Mouse (Mus musculus) right cerebral cortex, postnatal 36 days (tissue): ENCODE results near the gene Hhipl2.
"Not testable (repeated sequence)": the region's sequence is repeated elsewhere in the genome, so short reads cannot be mapped to it uniquely, and the experiment has no call there.

ENCODE experiments used
- DNase-seq, 2 experiments: peaks; one replicate each; pipeline ENCODE4 v3.0.0; 2022; ENCODE audit warnings: low spot score in 2 of 2, mixed read lengths in 1 of 2

Gene Hhipl2

DNA sequence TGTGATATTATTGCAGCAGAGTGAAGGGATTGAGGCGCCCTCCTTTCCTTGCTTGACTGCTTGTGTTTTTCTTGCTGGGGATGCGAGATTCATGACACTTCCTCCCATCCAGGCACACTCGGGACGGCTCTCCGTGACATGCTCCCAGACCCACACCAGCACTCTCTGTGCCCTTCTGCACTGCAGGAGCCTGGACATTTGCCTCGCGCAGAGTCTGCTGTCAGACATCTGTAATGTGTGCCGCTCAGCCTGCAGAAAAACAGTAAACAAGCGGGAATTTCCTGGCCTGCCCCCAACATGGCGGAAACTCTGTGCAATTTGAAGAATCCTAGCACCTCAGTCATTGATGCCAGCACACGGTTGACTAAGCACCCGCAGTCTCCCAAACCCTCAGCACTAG is at the start of gene Hhipl2:
Hhipl2 (plus strand) TSS at position 343 of the 400 bp plus-strand sequence.
- no peak for DNase-seq

DNA sequence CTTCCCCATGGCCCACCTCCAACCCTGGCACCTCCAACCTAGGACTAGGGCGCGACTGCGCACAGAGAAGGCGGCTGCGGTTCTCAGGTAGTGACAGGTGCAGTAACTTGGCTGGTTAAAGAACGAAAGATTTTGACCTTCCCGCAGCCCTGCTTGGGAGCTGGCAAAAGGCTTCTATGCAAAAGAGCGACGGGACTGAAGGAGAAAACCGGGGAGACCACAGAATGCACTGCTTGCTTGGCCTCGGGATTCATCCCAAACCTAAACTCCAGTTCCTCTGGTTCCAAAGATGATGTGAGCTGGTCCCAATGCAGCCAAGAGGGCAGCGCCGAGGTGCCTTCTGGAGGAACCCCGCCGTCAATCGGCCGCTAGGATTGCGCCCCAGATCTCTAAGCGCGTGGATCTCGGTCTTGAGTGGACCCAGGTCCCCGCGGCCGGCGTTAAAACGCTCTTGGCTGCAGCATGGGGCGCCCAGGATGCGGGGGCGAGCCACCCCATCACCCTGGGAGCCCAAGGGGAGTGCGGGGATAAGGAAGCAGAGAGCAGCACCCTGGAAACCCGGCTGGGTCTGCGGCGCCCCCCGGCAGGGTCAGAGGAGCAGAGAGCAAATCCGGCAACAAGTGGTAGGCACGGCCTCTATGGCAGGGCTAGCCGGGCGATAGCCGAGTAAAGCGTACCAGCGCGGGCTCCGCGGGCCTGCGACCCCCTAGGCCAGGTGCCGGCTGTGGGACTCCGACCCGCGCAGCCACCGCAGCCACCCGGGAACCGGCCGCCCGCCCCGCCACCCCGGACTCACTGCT is 49.2 kb upstream of the Hhipl2 start:
- DNase-seq, result peak; percentile 24 to 28

DNA sequence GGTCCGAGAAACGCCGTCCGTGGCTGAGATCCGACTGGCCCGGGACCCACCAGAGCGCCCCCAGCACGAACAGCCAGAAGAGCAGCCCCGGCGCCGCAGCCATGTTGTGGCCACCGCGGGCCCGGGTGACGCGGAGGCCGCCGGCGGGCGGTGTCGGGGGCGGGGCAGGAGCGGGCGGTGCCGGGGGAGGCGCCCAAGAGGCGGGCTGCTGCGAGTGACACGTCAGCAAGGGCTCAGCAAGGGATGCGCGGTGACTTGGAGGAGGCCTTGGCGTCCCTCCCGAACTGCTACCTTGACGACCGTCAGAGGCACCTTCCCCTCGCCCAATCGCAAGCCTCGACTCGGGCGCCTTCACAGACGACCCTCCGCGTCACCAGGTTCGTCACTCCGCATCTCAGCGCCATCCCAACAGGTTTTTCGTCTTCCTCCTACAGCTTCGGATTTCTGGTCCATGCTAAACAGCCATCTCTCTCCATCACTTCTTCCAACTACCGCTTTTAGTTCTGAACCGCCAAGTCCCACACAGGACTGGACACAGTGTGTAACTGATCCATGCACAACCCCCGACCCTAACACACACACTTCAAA is 48.5 kb upstream of the Hhipl2 start, which contains the start of gene Mia3:
Mia3 (minus strand) TSS at position 127 of the 588 bp plus-strand sequence.
- peak; percentile 98 for DNase-seq

DNA sequence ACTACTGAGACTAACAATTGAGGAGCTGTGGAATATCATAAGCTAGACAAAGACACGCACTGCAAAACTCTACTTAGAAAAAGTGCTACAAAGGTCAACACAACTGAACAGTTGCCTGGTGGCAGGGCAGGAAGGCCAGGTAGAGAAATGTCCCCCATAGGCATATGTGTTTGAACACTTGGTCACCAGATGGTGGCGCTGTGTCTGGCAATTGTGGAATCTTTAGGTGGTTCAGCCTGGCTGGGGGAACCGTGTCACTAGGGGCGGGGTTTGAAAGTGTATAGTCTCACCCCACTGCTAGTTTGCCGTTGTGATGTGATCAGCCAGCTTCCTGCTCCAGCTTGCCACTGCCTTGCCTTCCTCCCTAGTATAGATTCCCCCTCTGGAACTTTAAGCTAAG is 43.3 kb upstream of the Hhipl2 start:
- DNase-seq, result no peak

DNA sequence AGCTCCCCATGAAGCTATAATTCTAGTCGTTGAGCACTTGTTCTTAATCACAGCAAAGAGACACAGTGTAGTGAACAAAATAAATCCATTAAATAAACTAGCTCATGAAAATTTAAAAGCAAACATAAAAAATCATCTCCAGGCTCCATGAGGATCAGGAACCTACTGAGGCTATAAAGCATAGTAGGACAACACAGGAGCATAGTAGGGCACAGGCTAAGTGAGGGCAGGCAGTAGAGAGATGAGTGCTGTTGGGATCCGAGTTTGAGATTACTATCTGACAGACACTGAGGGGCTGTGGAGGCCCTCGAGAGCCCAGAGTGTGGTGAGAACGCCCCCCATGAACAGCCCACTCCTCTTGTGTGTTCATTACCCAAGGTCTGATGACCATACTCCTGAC is 41.0 kb upstream of the Hhipl2 start:
- no peak for DNase-seq

DNA sequence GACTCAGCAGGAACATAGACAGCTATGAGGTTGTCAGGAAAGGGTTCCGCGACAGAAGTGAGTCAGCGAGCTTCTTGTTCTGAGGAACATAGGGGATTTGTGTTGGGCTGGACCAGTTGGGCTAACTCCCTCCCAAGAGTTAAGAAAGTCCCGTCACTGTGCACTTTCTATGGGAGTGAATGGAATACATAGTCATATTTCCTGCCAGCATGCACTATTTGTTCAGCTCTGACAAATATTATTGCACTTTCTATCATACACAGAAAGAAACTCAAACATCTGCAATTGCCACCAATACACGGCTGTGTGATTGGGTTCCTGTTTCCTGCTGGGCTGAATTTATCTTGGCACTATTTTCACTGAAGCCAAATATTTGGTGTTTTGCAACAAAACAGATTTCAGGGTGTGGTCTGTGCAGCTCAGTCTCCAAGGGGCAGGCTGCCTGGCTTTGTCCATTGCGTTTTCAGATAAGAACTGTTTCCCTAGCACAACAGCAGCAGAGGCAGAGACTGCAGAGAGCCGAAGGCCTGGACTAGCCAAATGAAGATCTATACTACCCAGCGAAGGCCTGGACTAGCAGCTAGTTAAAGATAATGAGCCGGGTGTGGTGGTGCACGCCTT is 39.6 kb upstream of the Hhipl2 start:
- DNase-seq, result no peak

DNA sequence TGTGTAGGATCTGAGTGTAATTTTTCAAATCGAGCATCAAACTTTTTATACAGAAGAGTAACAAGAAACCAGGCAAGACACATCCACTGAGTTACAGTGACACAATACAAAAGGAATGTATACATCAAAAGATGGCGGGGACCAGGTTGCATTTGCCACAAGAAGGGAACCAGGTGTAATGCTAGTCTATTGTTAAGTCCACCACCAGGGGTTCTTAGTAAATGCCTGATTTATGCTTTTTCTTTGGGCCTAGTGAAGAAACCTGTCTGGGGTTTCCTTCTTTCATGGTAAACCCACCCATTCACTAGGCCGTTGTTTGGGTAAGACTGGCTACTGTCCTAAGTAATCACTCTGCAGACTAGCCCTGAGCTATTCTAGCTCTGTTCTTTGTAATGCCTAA is 38.6 kb upstream of the Hhipl2 start:
- DNase-seq, result not testable (repeated sequence)

DNA sequence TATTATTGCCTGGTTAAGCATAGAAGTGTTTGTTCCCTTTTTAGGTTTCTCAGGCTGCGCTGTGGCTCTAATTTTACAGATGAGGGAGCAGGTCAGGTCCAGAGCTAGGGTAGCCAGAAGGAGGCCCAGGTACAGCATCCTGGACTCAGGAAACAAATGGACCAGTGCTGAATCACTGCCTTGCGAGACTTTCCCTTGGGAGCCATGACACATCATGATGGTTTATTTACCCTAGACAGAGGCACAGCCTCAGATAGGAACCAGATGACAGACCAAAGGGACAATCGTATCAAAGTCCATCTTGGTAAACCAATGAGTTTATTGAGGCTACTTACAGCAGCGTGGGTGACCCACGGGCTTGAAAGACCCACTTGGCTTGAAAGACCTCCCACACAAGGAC is 36.2 kb upstream of the Hhipl2 start:
- no peak for DNase-seq

DNA sequence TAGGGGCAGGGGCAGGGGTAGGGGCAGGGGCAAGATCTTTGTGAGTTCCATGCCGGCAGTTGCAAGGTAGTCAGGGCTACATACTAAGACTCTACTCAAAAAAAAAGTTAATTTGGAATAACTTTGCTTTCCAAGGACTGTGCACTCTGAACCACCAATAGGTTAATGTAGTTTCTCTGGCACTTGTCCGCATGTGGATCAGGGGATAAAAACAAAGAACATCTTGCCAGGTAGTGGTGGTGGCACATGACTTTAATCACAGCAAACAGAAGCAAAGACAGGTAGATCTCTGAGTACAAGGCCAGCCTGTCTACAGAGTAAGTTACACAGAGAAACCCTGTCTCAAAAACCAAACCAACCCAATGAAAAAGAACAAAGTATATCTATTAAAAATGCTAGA is 35.4 kb upstream of the Hhipl2 start:
- DNase-seq, result no peak

DNA sequence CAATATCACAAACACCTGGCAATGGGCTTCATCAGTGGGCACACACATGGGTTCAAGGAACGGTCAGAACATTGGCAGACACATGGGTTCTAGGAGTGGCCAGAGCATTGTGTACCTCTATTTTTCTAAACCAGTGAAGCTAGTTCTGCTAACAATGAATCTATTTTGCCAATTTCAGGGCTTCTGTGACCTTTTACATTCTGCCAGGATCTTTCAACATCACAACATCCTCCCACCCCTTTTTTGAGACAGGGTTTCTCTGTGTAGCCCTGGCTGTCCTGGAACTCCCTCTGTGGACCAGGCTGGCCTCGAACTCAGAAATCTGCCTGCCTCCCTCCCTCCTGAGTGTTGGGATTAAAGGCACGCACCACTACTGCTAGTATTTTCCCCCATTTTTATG is 30.6 kb upstream of the Hhipl2 start:
- not testable (repeated sequence) for DNase-seq

DNA sequence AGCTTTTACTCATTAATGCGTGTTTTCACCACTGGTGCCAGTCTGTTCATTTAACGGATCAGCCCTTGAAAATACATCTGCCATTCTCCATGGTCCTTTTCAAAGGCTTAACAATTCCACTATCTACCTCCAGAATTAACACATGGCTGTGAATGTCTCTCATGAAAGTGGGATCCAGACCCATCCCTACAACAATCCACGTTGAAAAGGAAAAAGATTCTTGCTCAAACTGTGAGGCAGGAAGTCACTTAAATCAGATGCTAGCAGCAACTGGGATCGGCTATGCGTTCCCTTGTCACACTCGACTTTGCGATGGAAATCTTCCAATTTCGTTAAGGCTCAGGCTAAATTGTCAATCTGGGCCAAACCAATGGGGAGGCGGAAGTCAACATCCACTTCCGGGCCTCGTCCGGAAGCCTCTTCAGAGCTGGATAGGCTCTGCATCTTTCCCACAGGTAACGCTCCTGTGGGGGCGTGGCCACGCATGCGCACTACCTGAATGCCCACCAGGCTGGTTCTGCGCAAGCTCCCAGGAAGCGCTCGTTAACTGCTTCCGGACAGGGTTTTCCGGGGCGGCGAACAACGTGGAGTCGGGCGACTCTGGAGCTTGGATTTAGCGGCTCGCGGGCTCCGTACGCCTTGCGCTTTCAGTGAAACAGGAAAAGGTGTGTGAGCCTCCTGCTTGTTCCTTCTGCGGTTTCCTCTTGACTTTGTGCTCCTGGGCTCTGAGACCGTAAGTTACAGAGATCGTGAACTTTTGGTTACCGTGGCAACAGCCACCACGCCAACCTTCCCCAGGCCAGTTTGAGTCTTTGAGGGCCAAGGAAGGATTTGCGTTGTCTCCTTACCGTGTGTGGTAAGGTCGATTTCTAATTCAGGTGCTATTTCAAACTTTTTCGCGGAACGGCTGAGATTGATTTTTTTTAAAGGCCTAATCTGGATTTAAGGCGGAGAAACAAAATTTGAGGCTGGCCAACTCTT is 29.3 kb upstream of the Hhipl2 start, which contains the start of gene Taf1a:
Taf1a (plus strand) TSS at position 556 of the 981 bp plus-strand sequence.
- DNase-seq, result peak; percentile 87 to 91

DNA sequence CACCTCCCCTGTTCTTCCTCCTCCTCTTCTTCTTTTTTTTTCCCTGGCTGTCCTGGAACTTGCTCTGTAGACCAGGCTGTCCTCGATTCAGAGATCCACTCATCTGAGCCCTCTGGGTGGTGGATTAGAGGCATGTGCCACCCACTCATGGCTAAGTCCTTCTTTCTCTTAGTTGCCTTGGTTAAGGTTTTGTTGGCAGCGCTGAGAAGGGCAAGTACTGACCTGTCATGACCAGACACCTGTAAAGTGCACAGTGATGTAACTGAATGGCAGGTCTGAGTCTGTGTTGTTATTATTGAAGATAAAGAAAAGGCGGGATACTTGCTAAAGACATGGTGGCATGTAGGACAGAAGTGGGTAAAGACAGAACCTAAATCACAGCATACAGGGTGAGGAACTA is 14.6 kb upstream of the Hhipl2 start:
- no peak for DNase-seq

DNA sequence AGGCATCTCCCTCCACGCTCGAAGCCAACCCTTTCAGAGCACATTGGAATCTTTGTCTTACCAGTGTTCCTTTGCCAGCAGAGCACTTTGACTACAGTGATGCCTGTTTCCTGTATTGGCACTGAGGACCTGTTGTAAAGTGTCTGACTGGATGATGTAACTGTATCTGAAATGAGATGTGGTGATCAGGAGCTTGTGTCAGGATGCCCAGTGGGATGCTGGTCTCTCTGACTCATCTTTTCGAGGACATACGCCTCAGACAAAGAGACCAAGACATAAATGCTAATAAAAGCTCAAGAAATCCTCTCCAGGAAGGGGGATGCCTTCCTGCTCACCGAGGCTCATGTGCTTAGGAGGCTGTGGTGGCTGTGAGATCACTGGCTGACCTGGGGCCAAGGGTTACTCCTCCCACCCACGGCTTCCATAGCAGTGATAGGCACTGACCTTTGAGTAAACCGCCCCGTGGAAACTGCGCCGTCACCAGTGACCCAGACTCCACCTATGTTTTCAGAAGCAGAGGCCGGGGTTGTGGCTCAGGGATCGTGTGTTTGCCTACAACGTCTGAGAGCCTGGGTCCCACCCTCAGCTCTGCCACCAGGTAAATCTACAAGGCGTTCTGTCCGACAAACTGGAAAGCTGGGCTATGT is 3.8 kb upstream of the Hhipl2 start:
- DNase-seq, result no peak

DNA sequence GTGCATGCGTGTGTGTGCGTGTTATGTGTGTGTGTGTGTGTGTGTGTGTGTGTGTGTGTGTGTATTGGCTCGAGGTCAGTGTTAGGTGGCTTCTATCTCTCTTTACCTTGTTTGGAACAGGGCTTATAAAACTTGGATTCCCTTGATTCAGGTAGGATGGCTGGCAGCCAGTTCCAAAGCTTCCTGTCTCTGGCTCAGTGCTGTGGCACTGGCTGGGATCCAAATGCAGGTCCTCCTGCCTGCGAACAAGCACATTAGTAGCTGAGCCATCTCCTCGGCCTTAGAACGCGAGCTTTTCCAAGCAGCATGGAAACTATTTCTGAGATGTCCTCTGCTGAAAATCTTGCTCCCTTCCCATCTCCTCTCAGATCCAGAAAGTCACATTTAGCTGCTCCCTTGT is 1.7 kb downstream of the Hhipl2 start:
- no peak for DNase-seq

DNA sequence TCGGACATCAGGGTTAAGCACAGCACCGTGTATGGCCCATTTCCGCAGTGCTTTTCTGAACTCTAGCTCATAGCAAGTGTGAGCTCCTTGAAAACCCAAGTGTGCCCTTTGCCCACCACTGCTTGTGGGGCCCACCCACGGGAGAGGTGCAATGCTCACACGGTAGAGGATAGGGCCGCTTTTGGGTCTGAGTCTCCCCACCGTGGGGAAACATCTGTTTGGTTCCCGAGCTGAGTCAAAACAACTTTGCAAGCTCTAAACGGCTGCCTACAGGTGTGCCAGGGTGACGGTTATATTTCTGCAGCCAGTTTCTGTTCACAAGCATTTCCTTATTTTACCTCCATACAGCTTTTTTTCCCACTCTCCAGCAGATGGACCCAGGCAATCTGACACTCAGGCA is 2.3 kb downstream of the Hhipl2 start:
- DNase-seq, result no peak

DNA sequence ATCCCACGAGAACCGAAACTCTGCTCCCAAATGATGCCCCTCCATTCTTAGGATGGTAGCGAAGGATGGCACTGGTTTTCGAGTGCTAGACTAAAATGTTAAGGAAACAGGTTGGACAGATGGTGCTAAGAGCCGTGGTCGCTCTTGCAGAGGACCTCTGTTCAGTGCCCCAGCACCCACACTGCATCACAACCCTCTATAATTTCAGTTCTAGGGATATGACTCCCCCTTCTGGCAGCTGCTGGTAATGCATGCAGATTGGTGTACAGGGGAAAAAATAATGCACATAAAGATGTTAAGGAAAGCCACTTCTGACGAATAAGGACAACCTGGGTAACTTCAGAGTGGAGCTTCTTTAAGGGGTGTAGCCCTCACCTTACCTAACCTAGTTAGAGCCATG is 6.1 kb downstream of the Hhipl2 start:
- DNase-seq, result no peak

DNA sequence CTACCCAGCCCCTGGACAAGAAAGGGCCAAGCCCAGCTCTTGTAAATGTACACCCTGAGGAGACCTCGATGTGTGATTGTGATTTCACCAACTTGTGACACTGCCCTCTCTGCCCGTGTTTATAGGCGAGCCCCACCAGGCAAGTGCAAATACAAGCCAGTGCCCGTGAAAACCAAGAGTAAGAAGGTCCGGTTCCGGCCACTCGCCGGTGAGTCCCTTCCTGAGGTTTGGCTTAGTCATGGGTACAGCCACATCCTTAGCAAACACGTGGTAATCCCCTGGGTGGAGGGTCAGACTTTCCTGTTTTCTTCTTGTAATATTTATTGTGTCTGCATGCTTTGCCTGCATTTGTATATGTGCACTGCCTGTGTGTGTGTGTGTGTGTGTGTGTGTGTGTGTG is 16.9 kb downstream of the Hhipl2 start:
- DNase-seq, result no peak

DNA sequence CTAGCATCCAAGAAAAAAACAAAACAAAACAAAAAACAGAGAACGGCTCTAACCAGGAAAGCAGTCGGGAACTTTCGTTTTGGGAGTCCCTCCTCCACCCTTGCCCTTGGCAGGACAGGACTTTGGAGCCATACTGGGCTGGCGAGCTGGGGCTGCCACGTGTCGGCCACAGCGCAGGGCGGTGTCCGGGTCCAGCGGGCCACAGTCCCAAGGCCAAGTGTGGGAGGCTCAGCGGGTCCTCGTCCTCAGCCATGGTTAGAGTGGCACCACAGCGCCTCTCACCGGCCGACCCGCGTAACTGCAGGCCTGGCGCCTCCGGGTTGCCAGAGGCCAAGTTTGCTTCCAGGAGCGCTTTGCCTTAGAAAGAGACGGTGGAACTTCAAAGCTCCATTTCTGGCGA is 21.0 kb downstream of the Hhipl2 start:
- DNase-seq, result peak; percentile 20 to 29

DNA sequence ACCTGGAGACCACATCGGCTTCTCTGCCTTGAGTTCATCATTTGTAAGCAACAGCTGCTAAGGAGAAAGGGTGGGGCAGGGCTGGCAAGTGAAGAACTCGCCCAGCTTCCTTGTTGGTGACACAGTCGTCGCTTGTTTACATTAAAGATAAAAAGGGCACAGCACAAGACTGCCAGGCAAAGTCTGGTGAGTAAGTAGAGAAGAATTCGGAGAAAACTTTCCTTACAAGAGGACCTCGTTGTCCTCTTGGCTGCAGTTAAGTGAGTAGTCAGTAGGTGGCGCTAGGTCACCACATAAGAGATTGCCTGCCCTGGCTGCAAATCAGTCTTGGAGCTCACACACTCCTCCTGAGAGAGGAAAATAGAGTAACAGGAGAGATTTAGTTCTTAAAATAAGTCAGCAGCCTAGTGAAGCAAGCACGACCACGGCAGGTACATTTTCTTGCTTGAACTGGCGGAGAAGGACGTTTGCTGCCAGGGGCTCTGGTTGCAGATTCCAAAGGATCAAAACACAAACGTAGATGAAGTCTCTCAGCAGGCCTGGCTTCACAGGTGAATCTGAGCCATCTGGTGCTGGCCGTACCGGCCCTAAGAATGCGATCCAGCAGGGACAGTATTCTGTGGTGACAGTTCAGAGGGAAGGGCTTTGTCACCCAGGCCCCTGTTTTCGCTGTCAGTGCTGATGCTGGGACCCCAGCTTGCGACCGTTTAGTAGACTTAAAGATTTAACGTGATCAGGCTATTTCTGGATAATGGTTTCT is 24.2 kb downstream of the Hhipl2 start:
- DNase-seq, result peak; percentile 47 to 62

DNA sequence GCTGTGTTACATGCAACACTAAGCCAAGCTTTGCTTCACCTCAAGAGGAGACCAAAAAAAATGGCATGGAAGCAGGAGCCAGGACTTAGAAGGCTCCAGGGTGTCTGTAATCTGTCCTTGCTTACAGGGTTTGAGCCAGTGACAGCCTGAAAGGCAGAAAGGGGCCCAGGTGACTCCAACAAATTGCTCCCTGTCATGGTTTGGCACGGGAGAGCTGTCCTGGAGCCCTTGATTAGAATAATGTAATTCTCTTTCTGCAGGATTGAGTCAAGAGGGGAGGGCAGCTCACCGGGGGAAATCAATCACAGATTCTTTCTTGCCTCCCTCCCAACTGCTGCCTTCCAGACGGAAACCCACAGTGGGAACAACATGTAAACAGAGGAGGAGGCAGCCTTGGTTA is 35.1 kb downstream of the Hhipl2 start:
- DNase-seq, result no peak
